Mouse (Mus musculus) pancreas, adult 10 weeks (tissue): ENCODE results near the gene Tmem18. TPM values are rescaled to one million over a fixed set of nuclear protein-coding genes. Genes with fewer than 3 reads are reported as not detected.

Source experiments
- polyA plus RNA-seq: library from polyadenylated mRNA; stranded (reverse); fragments of 350-450 nt; fragmentation: Illumina TruSeq; extraction: RNeasy Lipid Tissue Mini Kit (QIAGEN cat#74804); gene quantifications from one replicate; pipeline ENCODE4 v1.2.3, GENCODE M21; 2015; ENCODE audit warnings: low read depth, low replicate concordance; ENCODE audit not compliant: insufficient read depth

The Tmem18 gene
- polyA plus RNA-seq: 7.6 TPM

GRCm38 (mm10) chr12:30584356-30584740 lies at the start of gene Tmem18:
Gene Tmem18 (plus strand): TSS chr12:30584426.

Other genes with a start within 250 kb of the Tmem18 start
- not detected for gene Sntg2, start 211.1 kb upstream of the Tmem18 start, polyA plus RNA-seq